Mouse (Mus musculus) olfactory bulb, adult 2 months (tissue): ENCODE measurements around the gene Cyp2d10. TPM values are rescaled to one million over a fixed set of nuclear protein-coding genes. Genes with fewer than 3 reads are reported as not detected.

ENCODE experiments used
- H3K27ac ChIP-seq: fragments of 200-500 bp; 2 replicates; pipeline ENCODE4 v1.5.1; 2012; ENCODE audit warnings: low read depth, low read length; ENCODE audit not compliant: insufficient read depth
- H3K4me1 ChIP-seq: fragments of 200-500 bp; 2 replicates; pipeline ENCODE4 v1.6.1; 2012; ENCODE audit warnings: low read length; ENCODE audit not compliant: control insufficient read depth, insufficient read depth
- H3K4me3 ChIP-seq: fragments of 200-500 bp; 2 replicates; pipeline ENCODE4 v1.5.1; 2012; ENCODE audit warnings: mild to moderate bottlenecking, low read depth, low read length, moderate library complexity; ENCODE audit not compliant: insufficient read depth
- CTCF ChIP-seq: fragments of 200-500 bp; IDR thresholded peaks from 2 replicates; pipeline ENCODE4 v1.5.1; 2012; ENCODE audit warnings: low read depth, mild to moderate bottlenecking, low read length, moderate library complexity; ENCODE audit not compliant: insufficient read depth
- POLR2A ChIP-seq: fragments of 200-500 bp; IDR thresholded peaks from 2 replicates; pipeline ENCODE4 v1.6.1; 2012; ENCODE audit warnings: mild to moderate bottlenecking, low read depth, low read length, moderate library complexity; ENCODE audit not compliant: insufficient read depth
- WGBS: fragments of 180-500 bp; shearing (Covaris S2); methylation state at CpG from one replicate; pipeline ENCODE4 v1.1.7; 2018; 5-methylcytosine and 5-hydroxymethylcytosine counted together
- polyA plus RNA-seq: library from polyadenylated mRNA; stranded (reverse); fragments of >200 nt; gene quantifications from 2 replicates; pipeline ENCODE4 v1.2.4, GENCODE M21; 2012; ENCODE audit warnings: low replicate concordance; ENCODE audit not compliant: missing spikeins, insufficient read depth, insufficient read length

The Cyp2d10 gene
- polyA plus RNA-seq, 1 experiment = not detected

- H3K4me3 ChIP-seq = peak within 1 kb of the TSS; percentile 52
- TF ChIP-seq POLR2A (no peak), CTCF (no peak)
- peaks cover 20% of the 10 kb centered on the region for H3K4me1 ChIP-seq
- peak within 1 kb of the TSS; percentile 89 for H3K27ac ChIP-seq
- 16% methylated on average over 18 of the region's 24 CpGs for WGBS
Measured at GRCm38 (mm10) chr15:82379871-82380713, 26.9 kb downstream of the Cyp2d10 start, which contains the start of gene Cyp2d22. Gene Cyp2d22 (minus strand): TSS chr15:82380260.

GRCm38 (mm10) chr15:82379511-82379870 is 27.5 kb downstream of the Cyp2d10 start:
- peak overlapping the region; percentile 89 for H3K27ac ChIP-seq
- peaks cover 20% of the 10 kb centered on the region for H3K4me1 ChIP-seq
- TF ChIP-seq POLR2A (no peak), CTCF (no peak; the same call in 1 of the 2 replicates)
- H3K4me3 ChIP-seq = peak overlapping the region; percentile 52
- WGBS = 70% methylated on average over 7 of the region's 7 CpGs

GRCm38 (mm10) chr15:82378261-82379180 is 28.5 kb downstream of the Cyp2d10 start:
- 55% methylated on average over 15 of the region's 15 CpGs for WGBS
- H3K4me1 ChIP-seq = peaks cover 20% of the 10 kb centered on the region
- TF ChIP-seq CTCF (no peak), POLR2A (no peak)
- H3K4me3 ChIP-seq = no peak overlapping the region
- H3K27ac ChIP-seq = peak overlapping the region; percentile 89

GRCm38 (mm10) chr15:82377701-82378100 is 29.3 kb downstream of the Cyp2d10 start:
- H3K4me3 ChIP-seq = no peak overlapping the region
- WGBS = 88% methylated on average over 5 of the region's 5 CpGs
- peaks cover 20% of the 10 kb centered on the region for H3K4me1 ChIP-seq
- TF ChIP-seq POLR2A = no peak
- TF ChIP-seq CTCF = no peak
- peak overlapping the region; percentile 89; the same call in 1 of the 2 replicates for H3K27ac ChIP-seq

- peaks cover 20% of the 10 kb centered on the region for H3K4me1 ChIP-seq
- H3K27ac ChIP-seq = peak overlapping the region; percentile 65
- TF ChIP-seq POLR2A (no peak), CTCF (no peak)
- no peak overlapping the region for H3K4me3 ChIP-seq
- 32% methylated on average over 17 of the region's 17 CpGs for WGBS
Measured at GRCm38 (mm10) chr15:82376393-82377138, 30.4 kb downstream of the Cyp2d10 start.

GRCm38 (mm10) chr15:82375855-82376254 is 31.1 kb downstream of the Cyp2d10 start:
- H3K4me3 ChIP-seq = no peak overlapping the region
- H3K27ac ChIP-seq = peak overlapping the region; percentile 65; the same call in 1 of the 2 replicates
- TF ChIP-seq POLR2A = no peak
- no peak for TF ChIP-seq CTCF
- 90% methylated on average over 9 of the region's 9 CpGs for WGBS
- peaks cover 20% of the 10 kb centered on the region for H3K4me1 ChIP-seq

GRCm38 (mm10) chr15:82374437-82374836 is 32.6 kb downstream of the Cyp2d10 start:
- TF ChIP-seq POLR2A (no peak), CTCF (no peak)
- H3K27ac ChIP-seq = no peak overlapping the region
- peaks cover 12% of the 10 kb centered on the region for H3K4me1 ChIP-seq
- no peak overlapping the region for H3K4me3 ChIP-seq
- 79% methylated on average over 5 of the region's 5 CpGs for WGBS

GRCm38 (mm10) chr15:82372991-82373390 is 34.0 kb downstream of the Cyp2d10 start:
- Histone ChIP-seq H3K27ac (no peak overlapping the region), H3K4me1 (peaks cover 11% of the 10 kb centered on the region), H3K4me3 (no peak overlapping the region)
- 89% methylated on average over 5 of the region's 5 CpGs for WGBS
- TF ChIP-seq POLR2A (no peak), CTCF (no peak)
